Mouse (Mus musculus) hindbrain, embryonic 10.5 days (tissue): ENCODE data around the gene Rapgef1. TPM values are rescaled to one million over a fixed set of nuclear protein-coding genes. Genes with fewer than 3 reads are reported as not detected.

Experiments used
- DNase-seq: peaks from one replicate; pipeline ENCODE4 v3.0.0-alpha.2; 2017; ENCODE audit warnings: low spot score
- H3K27ac ChIP-seq: fragments of 300-500 bp; sonication (generic); 2 replicates; pipeline ENCODE4 v1.5.1; 2016; ENCODE audit warnings: mild to moderate bottlenecking, moderate library complexity
- H3K27me3 ChIP-seq: fragments of 300-500 bp; sonication (generic); 2 replicates; pipeline ENCODE4 v1.6.1; 2016; ENCODE audit warnings: mild to moderate bottlenecking; ENCODE audit not compliant: poor library complexity, insufficient read depth, severe bottlenecking
- H3K36me3 ChIP-seq: fragments of 300-500 bp; sonication (generic); 2 replicates; pipeline ENCODE4 v1.6.1; 2016; ENCODE audit warnings: mild to moderate bottlenecking, moderate library complexity
- H3K4me1 ChIP-seq: fragments of 300-500 bp; sonication (generic); replicated peaks from 2 replicates; pipeline ENCODE4 v1.6.1; 2016; ENCODE audit warnings: mild to moderate bottlenecking
- H3K4me3 ChIP-seq: fragments of 300-500 bp; sonication (generic); 2 replicates; pipeline ENCODE4 v1.5.1; 2016; ENCODE audit warnings: mild to moderate bottlenecking, moderate library complexity
- H3K9me3 ChIP-seq: fragments of 300-500 bp; sonication (generic); 2 replicates; pipeline ENCODE4 v1.6.1; 2016; ENCODE audit warnings: mild to moderate bottlenecking, moderate library complexity
- WGBS: fragments of 180-500 bp; shearing (Covaris S2); methylation state at CpG from one replicate; pipeline ENCODE4 v1.1.7; 2016; 5-methylcytosine and 5-hydroxymethylcytosine counted together
- polyA plus RNA-seq: library from polyadenylated mRNA; unstranded; fragments of >200 nt; fragmentation: Nextera tagmentation; extraction: Ambion mirVana; gene quantifications from 2 replicates; pipeline ENCODE4 v1.2.1, GENCODE M21; 2016

Rapgef1 gene
- polyA plus RNA-seq = 13.5 and 16.0 TPM in 2 replicates

GRCm38 (mm10) chr2:29619484-29620300, at the start of gene Rapgef1:
Gene Rapgef1 (plus strand): TSS chr2:29619720.
- Histone ChIP-seq H3K4me1 (peaks cover 38% of the 10 kb centered on the region), H3K9me3 (no peaks in the 10 kb centered on the region), H3K36me3 (peaks cover 6% of the 10 kb centered on the region), H3K4me3 (peak within 1 kb of the TSS; percentile 78), H3K27ac (peak within 1 kb of the TSS; percentile 97), H3K27me3 (no peaks in the 10 kb centered on the region)
- WGBS = 5% methylated on average over 100 of the region's 101 CpGs
- peak; percentile 89 for DNase-seq

- Histone ChIP-seq H3K4me3 (no peak overlapping the region), H3K27me3 (peaks cover 6% of the 10 kb centered on the region; the same call in 1 of the 2 replicates), H3K4me1 (peaks cover 75% of the 10 kb centered on the region), H3K9me3 (no peaks in the 10 kb centered on the region), H3K27ac (peak overlapping the region; percentile 81; the same call in 1 of the 2 replicates), H3K36me3 (no peaks in the 10 kb centered on the region)
- no peak for DNase-seq
- 78% methylated on average over 9 of the region's 9 CpGs for WGBS
Measured at GRCm38 (mm10) chr2:29571921-29572700, 47.4 kb upstream of the Rapgef1 start.

GRCm38 (mm10) chr2:29572811-29573427, 46.6 kb upstream of the Rapgef1 start:
- no peak for DNase-seq
- no peaks in the 10 kb centered on the region for H3K36me3 ChIP-seq
- peak overlapping the region; percentile 81 for H3K27ac ChIP-seq
- H3K4me1 ChIP-seq = peaks cover 76% of the 10 kb centered on the region
- peaks cover 5% of the 10 kb centered on the region; the same call in 1 of the 2 replicates for H3K27me3 ChIP-seq
- H3K9me3 ChIP-seq = no peaks in the 10 kb centered on the region
- 0 out of 2 replicates have a peak overlapping the region, but pooled peaks have one; percentile 16 for H3K4me3 ChIP-seq
- 29% methylated on average over 5 of the region's 5 CpGs for WGBS

GRCm38 (mm10) chr2:29573591-29573990, 45.9 kb upstream of the Rapgef1 start:
- Histone ChIP-seq H3K4me1 (peaks cover 76% of the 10 kb centered on the region), H3K9me3 (no peaks in the 10 kb centered on the region), H3K36me3 (no peaks in the 10 kb centered on the region), H3K27ac (peak overlapping the region; percentile 81), H3K27me3 (peaks cover 5% of the 10 kb centered on the region; the same call in 1 of the 2 replicates), H3K4me3 (peak overlapping the region; percentile 18)
- 6% methylated on average over 5 of the region's 5 CpGs for WGBS
- DNase-seq = peak; percentile 85

- WGBS = 6% methylated on average over 11 of the region's 11 CpGs
- Histone ChIP-seq H3K27ac (peak overlapping the region; percentile 81), H3K4me3 (peak overlapping the region; percentile 18), H3K27me3 (peaks cover 5% of the 10 kb centered on the region; the same call in 1 of the 2 replicates), H3K4me1 (peaks cover 75% of the 10 kb centered on the region), H3K9me3 (no peaks in the 10 kb centered on the region), H3K36me3 (no peaks in the 10 kb centered on the region)
- DNase-seq = peak; percentile 81
Measured at GRCm38 (mm10) chr2:29574187-29574586, 45.3 kb upstream of the Rapgef1 start.

- H3K27ac ChIP-seq = peak overlapping the region; percentile 68; the same call in 1 of the 2 replicates
Measured at GRCm38 (mm10) chr2:29582415-29582814, 37.1 kb upstream of the Rapgef1 start.

GRCm38 (mm10) chr2:29586017-29586702, 33.4 kb upstream of the Rapgef1 start:
- no peak for DNase-seq
- WGBS = 27% methylated on average over 8 of the region's 8 CpGs
- H3K27ac ChIP-seq = peak overlapping the region; percentile 42; the same call in 1 of the 2 replicates
- peaks cover 27% of the 10 kb centered on the region for H3K4me1 ChIP-seq
- no peaks in the 10 kb centered on the region for H3K9me3 ChIP-seq
- no peaks in the 10 kb centered on the region for H3K36me3 ChIP-seq
- no peak overlapping the region for H3K4me3 ChIP-seq
- H3K27me3 ChIP-seq = 0 out of 2 replicates have a peak, but pooled peaks cover 5% of the 10 kb centered on the region

More at GRCm38 (mm10) chr2:29582415-29582814, 37.1 kb upstream of the Rapgef1 start:
- WGBS = 6% methylated on average over 7 of the region's 7 CpGs
- Histone ChIP-seq H3K36me3 (no peaks in the 10 kb centered on the region), H3K9me3 (no peaks in the 10 kb centered on the region), H3K27me3 (0 out of 2 replicates have a peak, but pooled peaks cover 2% of the 10 kb centered on the region), H3K4me3 (no peak overlapping the region), H3K4me1 (peaks cover 20% of the 10 kb centered on the region)
- peak; percentile 85 for DNase-seq

GRCm38 (mm10) chr2:29588006-29588405, 31.5 kb upstream of the Rapgef1 start:
- Histone ChIP-seq H3K4me3 (no peak overlapping the region), H3K4me1 (peaks cover 42% of the 10 kb centered on the region), H3K9me3 (no peaks in the 10 kb centered on the region), H3K27me3 (0 out of 2 replicates have a peak, but pooled peaks cover 5% of the 10 kb centered on the region), H3K36me3 (no peaks in the 10 kb centered on the region), H3K27ac (no peak overlapping the region)
- DNase-seq = no peak
- WGBS = 70% methylated on average over 4 of the region's 4 CpGs

- H3K4me3 ChIP-seq = no peak overlapping the region
- DNase-seq = peak; percentile 54
- H3K9me3 ChIP-seq = no peaks in the 10 kb centered on the region
- 0 out of 2 replicates have a peak, but pooled peaks cover 5% of the 10 kb centered on the region for H3K27me3 ChIP-seq
- no peaks in the 10 kb centered on the region for H3K36me3 ChIP-seq
- H3K27ac ChIP-seq = no peak overlapping the region
- H3K4me1 ChIP-seq = peaks cover 47% of the 10 kb centered on the region
- 27% methylated on average over 10 of the region's 10 CpGs for WGBS
Measured at GRCm38 (mm10) chr2:29589266-29589665, 30.3 kb upstream of the Rapgef1 start.

- Histone ChIP-seq H3K36me3 (no peaks in the 10 kb centered on the region), H3K27me3 (0 out of 2 replicates have a peak, but pooled peaks cover 5% of the 10 kb centered on the region), H3K4me3 (no peak overlapping the region), H3K4me1 (peaks cover 33% of the 10 kb centered on the region), H3K9me3 (no peaks in the 10 kb centered on the region), H3K27ac (no peak overlapping the region)
- WGBS = 90% methylated on average over 6 of the region's 6 CpGs
- DNase-seq = no peak
Measured at GRCm38 (mm10) chr2:29591626-29592025, 27.9 kb upstream of the Rapgef1 start.

GRCm38 (mm10) chr2:29592537-29592936, 27.0 kb upstream of the Rapgef1 start:
- H3K27ac ChIP-seq = no peak overlapping the region
- no peak for DNase-seq
- no peaks in the 10 kb centered on the region for H3K36me3 ChIP-seq
- no peaks in the 10 kb centered on the region for H3K9me3 ChIP-seq
- no peak overlapping the region for H3K4me3 ChIP-seq
- peaks cover 27% of the 10 kb centered on the region for H3K4me1 ChIP-seq
- 61% methylated on average over 8 of the region's 8 CpGs for WGBS
- H3K27me3 ChIP-seq = 0 out of 2 replicates have a peak, but pooled peaks cover 5% of the 10 kb centered on the region

- no peaks in the 10 kb centered on the region for H3K36me3 ChIP-seq
- no peak overlapping the region for H3K4me3 ChIP-seq
- H3K27me3 ChIP-seq = peaks cover 21% of the 10 kb centered on the region
- H3K9me3 ChIP-seq = no peaks in the 10 kb centered on the region
- peak; percentile 76 for DNase-seq
- 2% methylated on average over 3 of the region's 3 CpGs for WGBS
- 0 out of 2 replicates have a peak, but pooled peaks cover 11% of the 10 kb centered on the region for H3K4me1 ChIP-seq
- H3K27ac ChIP-seq = no peak overlapping the region
Measured at GRCm38 (mm10) chr2:29603930-29604329, 15.6 kb upstream of the Rapgef1 start.
